Mouse (Mus musculus) monocyte, adult 59 days (primary cell): ENCODE data around the gene Tpm1. TPM values are rescaled to one million over a fixed set of nuclear protein-coding genes. Genes with fewer than 3 reads are reported as not detected.

ENCODE experiments used
- total RNA-seq, 2 experiments: library from RNA; stranded (reverse); gene quantifications; one replicate each; pipeline ENCODE4 v1.2.4; 2023

The Tpm1 gene
- 10 to 100 TPM; 20.8 to 26.9 TPM for total RNA-seq

GRCm38 (mm10) chr9:67049086-67049824 lies at the start of gene Tpm1:
Gene Tpm1, minus strand, starts transcription at chr9:67049406.

GRCm38 (mm10) chr9:66975239-66975645 lies 74.0 kb downstream of the Tpm1 start, which contains the start of gene Lactb:
Gene Lactb, minus strand, starts transcription at chr9:66975484.

Other genes with a start within 250 kb of the Tpm1 start
- 10 to 100 TPM; 11.3 to 14.8 TPM for gene Aph1c, start 214.7 kb downstream of the Tpm1 start, total RNA-seq
- gene Rab8b, start 129.7 kb downstream of the Tpm1 start, total RNA-seq = 100 to 1,000 TPM; 118 to 124 TPM
- gene Rps27l, start 103.3 kb downstream of the Tpm1 start, total RNA-seq = 10 to 100 TPM; 89.0 to 94.7 TPM
- 10 to 100 TPM; 22.6 to 25.9 TPM for gene Lactb, start 73.9 kb downstream of the Tpm1 start, total RNA-seq